Mouse (Mus musculus) liver, embryonic 11.5 days (tissue): ENCODE results near the gene Mid2. TPM values are rescaled to one million over a fixed set of nuclear protein-coding genes. Genes with fewer than 3 reads are reported as not detected.
"Not testable (repeated sequence)": the region's sequence is repeated elsewhere in the genome, so short reads cannot be mapped to it uniquely, and the experiment has no call there.

Experiments
- ATAC-seq: fragments of 200-750 bp; cut with Nextera tagmentation; replicated peaks from 2 replicates; pipeline ENCODE4 v1.8.0; 2017; ENCODE audit warnings: moderate number of reproducible peaks, mild to moderate bottlenecking, moderate TSS enrichment, moderate library complexity; ENCODE audit not compliant: low FRiP score
- DNase-seq: peaks from one replicate; pipeline ENCODE4 v3.0.0-alpha.2; 2017; ENCODE audit warnings: low spot score
- H3K27ac ChIP-seq: fragments of 300-500 bp; sonication (generic); 2 replicates; pipeline ENCODE4 v1.5.1; 2014; ENCODE audit warnings: mild to moderate bottlenecking, low read depth, low read length, control low read depth
- H3K27me3 ChIP-seq: fragments of 300-500 bp; sonication (generic); replicated peaks from 2 replicates; pipeline ENCODE4 v1.6.1; 2014; ENCODE audit warnings: low read length, mixed read lengths; ENCODE audit not compliant: control insufficient read depth, insufficient read depth
- H3K36me3 ChIP-seq: fragments of 300-500 bp; sonication (generic); 2 replicates; pipeline ENCODE4 v1.6.1; 2014; ENCODE audit warnings: mild to moderate bottlenecking, low read length, moderate library complexity, mixed read lengths; ENCODE audit not compliant: control insufficient read depth, insufficient read depth
- H3K4me1 ChIP-seq: fragments of 300-500 bp; sonication (generic); replicated peaks from 2 replicates; pipeline ENCODE4 v1.6.1; 2014; ENCODE audit warnings: low read length, mixed read lengths; ENCODE audit not compliant: control insufficient read depth, insufficient read depth
- H3K4me2 ChIP-seq: fragments of 300-500 bp; sonication (generic); 2 replicates; pipeline ENCODE4 v1.6.1; 2014; ENCODE audit warnings: mild to moderate bottlenecking, control low read depth, moderate library complexity
- H3K4me3 ChIP-seq: fragments of 300-500 bp; sonication (generic); 2 replicates; pipeline ENCODE4 v1.5.1; 2014; ENCODE audit warnings: low read depth, low read length, control low read depth
- H3K9ac ChIP-seq: fragments of 300-500 bp; sonication (generic); 2 replicates; pipeline ENCODE4 v1.6.1; 2014; ENCODE audit warnings: low read depth, low read length, control low read depth
- H3K9me3 ChIP-seq: fragments of 300-500 bp; sonication (generic); 2 replicates; pipeline ENCODE4 v1.6.1; 2016; ENCODE audit warnings: low read length, inconsistent platforms, mixed read lengths; ENCODE audit not compliant: control insufficient read depth
- WGBS: fragments of 180-500 bp; shearing (Covaris S2); extraction: QIAGEN DNeasy Blood & Tissue Kit; methylation state at CpG from one replicate; pipeline ENCODE4 v1.1.7; 2014; 5-methylcytosine and 5-hydroxymethylcytosine counted together
- polyA plus RNA-seq: library from polyadenylated mRNA; unstranded; fragments of >200 nt; fragmentation: Nextera tagmentation; extraction: Ambion mirVana; gene quantifications from 2 replicates; pipeline ENCODE4 v1.2.1, GENCODE M21; 2014

Mid2 gene
- polyA plus RNA-seq, 1 experiment from 2014 or later = 1.4 TPM

GRCm38 (mm10) chrX:140688335-140688734 lies 23.9 kb downstream of the Mid2 start:
- no peak overlapping the region for H3K27ac ChIP-seq
- peaks cover 6% of the 10 kb centered on the region for H3K27me3 ChIP-seq
- no peak overlapping the region for H3K4me2 ChIP-seq
- ATAC-seq = no peak
- WGBS = 78% methylated on average over 2 of the region's 2 CpGs
- no peak overlapping the region for H3K9ac ChIP-seq
- H3K9me3 ChIP-seq = no peaks in the 10 kb centered on the region
- no peak for DNase-seq
- no peaks in the 10 kb centered on the region for H3K36me3 ChIP-seq
- H3K4me1 ChIP-seq = no peaks in the 10 kb centered on the region
- H3K4me3 ChIP-seq = no peak overlapping the region

- H3K4me1 ChIP-seq, H3K36me3 ChIP-seq, DNase-seq, ATAC-seq, H3K27me3 ChIP-seq, H3K9me3 ChIP-seq, H3K27ac ChIP-seq, H3K4me3 ChIP-seq, H3K4me2 ChIP-seq, H3K9ac ChIP-seq: not testable (repeated sequence)
- 68% methylated on average over 6 of the region's 7 CpGs for WGBS
Observed at GRCm38 (mm10) chrX:140697872-140698463, 33.6 kb downstream of the Mid2 start.

GRCm38 (mm10) chrX:140703224-140703623 lies 38.8 kb downstream of the Mid2 start:
- ATAC-seq = no peak
- no peaks in the 10 kb centered on the region for H3K9me3 ChIP-seq
- DNase-seq = no peak
- no peak overlapping the region for H3K27ac ChIP-seq
- H3K36me3 ChIP-seq = no peaks in the 10 kb centered on the region
- no peaks in the 10 kb centered on the region for H3K4me1 ChIP-seq
- H3K9ac ChIP-seq = no peak overlapping the region
- H3K4me2 ChIP-seq = no peak overlapping the region
- WGBS = 90% methylated on average over 1 of the region's 1 CpGs
- H3K27me3 ChIP-seq = peaks cover 5% of the 10 kb centered on the region
- no peak overlapping the region for H3K4me3 ChIP-seq

GRCm38 (mm10) chrX:140706077-140706476 lies 41.7 kb downstream of the Mid2 start:
- Histone ChIP-seq H3K4me2 (no peak overlapping the region), H3K9ac (no peak overlapping the region), H3K36me3 (no peaks in the 10 kb centered on the region), H3K4me1 (no peaks in the 10 kb centered on the region), H3K9me3 (no peaks in the 10 kb centered on the region), H3K4me3 (no peak overlapping the region), H3K27me3 (peaks cover 5% of the 10 kb centered on the region; the same call in 1 of the 2 replicates), H3K27ac (no peak overlapping the region)
- ATAC-seq = no peak
- 77% methylated on average over 4 of the region's 4 CpGs for WGBS
- DNase-seq = no peak

- no peak overlapping the region for H3K4me3 ChIP-seq
- no peaks in the 10 kb centered on the region for H3K36me3 ChIP-seq
- no peak for DNase-seq
- H3K9me3 ChIP-seq = no peaks in the 10 kb centered on the region
- ATAC-seq = no peak
- H3K27ac ChIP-seq = no peak overlapping the region
- H3K27me3 ChIP-seq = 0 out of 2 replicates have a peak, but pooled peaks cover 2% of the 10 kb centered on the region
- H3K4me2 ChIP-seq = no peak overlapping the region
- H3K9ac ChIP-seq = no peak overlapping the region
- H3K4me1 ChIP-seq = no peaks in the 10 kb centered on the region
- 32% methylated on average over 4 of the region's 4 CpGs for WGBS
Observed at GRCm38 (mm10) chrX:140722400-140722799, 58.0 kb downstream of the Mid2 start.

- Histone ChIP-seq H3K4me1 (no peaks in the 10 kb centered on the region), H3K9me3 (no peaks in the 10 kb centered on the region), H3K27me3 (no peaks in the 10 kb centered on the region; the same call in 1 of the 2 replicates), H3K4me2 (no peak overlapping the region), H3K4me3 (no peak overlapping the region), H3K36me3 (no peaks in the 10 kb centered on the region), H3K27ac (no peak overlapping the region), H3K9ac (no peak overlapping the region)
- DNase-seq (no peak), ATAC-seq (no peak)
Observed at GRCm38 (mm10) chrX:140738986-140739385, 74.6 kb downstream of the Mid2 start.

GRCm38 (mm10) chrX:140743213-140743612 lies 78.8 kb downstream of the Mid2 start:
- H3K9me3 ChIP-seq = no peaks in the 10 kb centered on the region
- H3K4me2 ChIP-seq = no peak overlapping the region
- DNase-seq = no peak
- no peak overlapping the region for H3K4me3 ChIP-seq
- ATAC-seq = no peak
- H3K27ac ChIP-seq = no peak overlapping the region
- H3K4me1 ChIP-seq = no peaks in the 10 kb centered on the region
- WGBS = 60% methylated on average over 5 of the region's 5 CpGs
- H3K27me3 ChIP-seq = no peaks in the 10 kb centered on the region; the same call in 1 of the 2 replicates
- H3K36me3 ChIP-seq = no peaks in the 10 kb centered on the region
- no peak overlapping the region for H3K9ac ChIP-seq

GRCm38 (mm10) chrX:140769794-140770193 lies 105.4 kb downstream of the Mid2 start:
- no peak overlapping the region for H3K4me2 ChIP-seq
- ATAC-seq = no peak
- H3K4me3 ChIP-seq = no peak overlapping the region
- no peak overlapping the region for H3K9ac ChIP-seq
- no peaks in the 10 kb centered on the region for H3K9me3 ChIP-seq
- H3K27me3 ChIP-seq = no peaks in the 10 kb centered on the region; the same call in 1 of the 2 replicates
- H3K36me3 ChIP-seq = no peaks in the 10 kb centered on the region
- 76% methylated on average over 1 of the region's 1 CpGs for WGBS
- no peak overlapping the region for H3K27ac ChIP-seq
- no peaks in the 10 kb centered on the region for H3K4me1 ChIP-seq
- DNase-seq = no peak

GRCm38 (mm10) chrX:140805340-140805739 lies 140.9 kb downstream of the Mid2 start:
- Histone ChIP-seq H3K4me2 (no peak overlapping the region), H3K9ac (no peak overlapping the region), H3K27me3 (peaks cover 12% of the 10 kb centered on the region), H3K9me3 (no peaks in the 10 kb centered on the region), H3K27ac (no peak overlapping the region), H3K36me3 (no peaks in the 10 kb centered on the region), H3K4me1 (no peaks in the 10 kb centered on the region), H3K4me3 (no peak overlapping the region)
- DNase-seq (no peak), ATAC-seq (no peak)
- 77% methylated on average over 2 of the region's 2 CpGs for WGBS
